Mouse (Mus musculus): Measurements from ENCODE around the gene Snx22.

The Snx22 gene

GRCm38 (mm10) chr9:66069583-66069982, at the start of gene Snx22:
Snx22 (minus strand) TSS chr9:66069719.
- peak; percentile 5 for DNase-seq (ENCODE audit: low read depth)

- peak; percentile 78 for DNase-seq (ENCODE audit: low read depth)
Observed at GRCm38 (mm10) chr9:66116890-66117289, 47.4 kb upstream of the Snx22 start.

DNA sequence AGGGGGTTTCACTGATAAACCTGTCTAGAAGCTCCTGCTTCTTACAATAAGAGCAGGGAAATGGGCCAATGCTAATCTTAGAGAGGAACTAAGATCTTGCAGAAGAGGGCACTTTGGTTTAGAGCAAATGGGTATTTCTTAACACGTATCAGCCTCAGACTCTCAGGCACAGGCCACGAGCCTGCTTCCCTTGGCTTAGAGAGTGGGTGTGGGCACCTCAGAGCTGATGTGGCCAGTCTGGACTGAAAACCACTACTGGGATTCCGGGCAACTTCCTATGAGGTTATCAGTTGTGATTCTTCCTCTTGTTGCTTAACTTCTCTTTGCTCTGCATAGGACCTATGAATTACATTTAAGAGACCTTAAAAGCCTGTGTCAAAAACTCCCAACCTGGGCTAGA, 44.8 kb upstream of the Snx22 start:
- no peak for DNase-seq (ENCODE audit: low read depth)

DNA sequence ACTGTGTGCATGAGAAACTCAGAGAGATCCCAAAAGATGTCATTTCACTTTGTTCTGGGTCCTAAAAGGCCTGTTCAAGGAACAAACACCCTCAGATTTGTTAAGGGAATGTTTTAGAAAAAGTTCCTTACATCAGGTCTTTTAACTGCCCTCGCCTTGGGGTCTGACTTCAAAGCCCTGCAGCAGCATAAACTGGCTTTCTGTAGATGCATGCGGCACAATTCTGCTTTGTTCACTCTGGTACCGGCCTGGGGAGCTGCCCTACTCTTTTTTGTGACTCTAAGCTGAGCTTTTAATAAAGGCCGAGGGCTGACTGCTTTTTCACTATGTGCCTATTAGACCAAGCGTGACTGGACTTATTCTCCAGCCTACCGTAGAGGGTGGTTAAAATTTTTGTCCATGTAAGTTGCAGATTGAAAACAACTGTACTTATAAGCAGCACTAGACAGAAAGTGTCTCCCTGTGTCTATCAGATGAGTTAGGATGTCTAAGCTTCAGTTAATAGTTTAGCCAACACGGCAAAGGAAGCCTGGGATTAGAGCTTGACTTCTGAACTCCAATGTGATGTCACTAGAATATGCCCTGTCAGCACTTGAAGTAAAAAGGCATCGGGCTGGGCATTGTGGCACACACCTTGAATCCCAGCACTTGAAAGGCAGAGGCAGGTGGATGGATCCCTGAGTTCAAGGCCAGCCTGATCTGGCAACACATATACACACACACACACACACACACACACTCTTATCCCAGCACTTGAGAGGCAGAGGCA, 41.3 kb upstream of the Snx22 start:
- DNase-seq (ENCODE audit: low read depth): no peak

DNA sequence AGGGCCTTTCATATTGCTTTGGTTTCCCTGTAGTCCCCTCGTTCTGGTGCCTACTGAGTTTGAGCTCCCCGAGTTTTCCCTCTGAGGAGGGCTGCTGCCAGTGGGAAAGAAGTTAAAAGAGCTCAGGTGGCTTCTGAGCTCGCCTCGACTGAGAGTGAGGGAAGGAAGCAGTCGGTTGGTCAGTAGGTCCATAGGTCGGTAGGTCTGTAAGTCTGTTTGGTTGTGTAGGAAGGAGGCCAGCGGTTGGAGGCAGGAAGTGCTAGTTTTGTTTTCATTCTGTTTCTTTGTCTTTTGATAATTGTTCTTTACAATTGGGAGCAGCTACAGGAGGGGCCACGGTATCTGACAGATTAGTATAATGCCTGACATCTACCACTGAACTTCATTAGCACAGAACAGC, 40.6 kb upstream of the Snx22 start:
- DNase-seq (ENCODE audit: low read depth): no peak

GRCm38 (mm10) chr9:66109574-66109973, 40.1 kb upstream of the Snx22 start:
- no peak for DNase-seq (ENCODE audit: low read depth)

DNA sequence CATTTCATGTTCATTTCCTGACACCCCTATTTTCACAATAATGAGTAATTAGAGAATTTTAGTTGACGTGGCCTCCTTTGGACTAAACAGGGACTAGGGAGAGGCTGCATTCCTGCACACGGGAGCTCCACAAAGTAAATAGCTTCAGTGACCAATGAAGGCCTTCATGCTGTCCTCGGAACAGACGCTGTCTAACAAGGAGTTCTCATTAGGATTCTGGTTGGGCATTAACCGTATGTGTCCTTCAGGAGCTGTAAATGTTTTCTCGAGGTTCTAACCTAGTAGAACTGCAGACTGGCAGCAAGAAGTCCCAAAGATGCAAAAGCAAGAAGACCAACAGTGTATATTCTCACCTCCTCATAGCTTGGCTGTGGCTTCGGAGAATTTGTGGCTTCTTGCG, 35.6 kb upstream of the Snx22 start:
- no peak for DNase-seq (ENCODE audit: low read depth)

DNA sequence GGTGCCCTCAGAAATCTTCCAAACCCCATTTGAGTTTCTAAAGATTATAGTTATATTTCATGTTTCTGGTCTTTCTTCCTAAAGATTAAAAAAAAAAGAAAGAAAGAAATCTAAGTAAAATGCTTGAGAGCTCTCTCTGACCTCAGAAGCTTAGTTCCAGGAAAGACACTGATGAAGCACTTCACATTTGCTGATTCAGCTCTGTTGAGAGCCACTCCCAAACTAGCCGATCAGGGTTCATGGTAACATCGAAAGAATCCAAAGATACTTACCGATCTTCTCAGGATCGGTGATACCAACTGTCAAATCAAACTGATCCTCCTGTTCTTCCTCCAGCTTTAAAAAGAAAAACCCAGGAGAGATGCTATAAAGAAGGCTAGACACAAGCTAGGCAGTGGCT, 35.1 kb upstream of the Snx22 start:
- no peak for DNase-seq (ENCODE audit: low read depth)

GRCm38 (mm10) chr9:66102668-66103067, 33.1 kb upstream of the Snx22 start:
- no peak for DNase-seq (ENCODE audit: low read depth)

GRCm38 (mm10) chr9:66101577-66101976, 32.1 kb upstream of the Snx22 start:
- no peak for DNase-seq (ENCODE audit: low read depth)

GRCm38 (mm10) chr9:66092664-66093063, 23.1 kb upstream of the Snx22 start:
- DNase-seq (ENCODE audit: low read depth): no peak

DNA sequence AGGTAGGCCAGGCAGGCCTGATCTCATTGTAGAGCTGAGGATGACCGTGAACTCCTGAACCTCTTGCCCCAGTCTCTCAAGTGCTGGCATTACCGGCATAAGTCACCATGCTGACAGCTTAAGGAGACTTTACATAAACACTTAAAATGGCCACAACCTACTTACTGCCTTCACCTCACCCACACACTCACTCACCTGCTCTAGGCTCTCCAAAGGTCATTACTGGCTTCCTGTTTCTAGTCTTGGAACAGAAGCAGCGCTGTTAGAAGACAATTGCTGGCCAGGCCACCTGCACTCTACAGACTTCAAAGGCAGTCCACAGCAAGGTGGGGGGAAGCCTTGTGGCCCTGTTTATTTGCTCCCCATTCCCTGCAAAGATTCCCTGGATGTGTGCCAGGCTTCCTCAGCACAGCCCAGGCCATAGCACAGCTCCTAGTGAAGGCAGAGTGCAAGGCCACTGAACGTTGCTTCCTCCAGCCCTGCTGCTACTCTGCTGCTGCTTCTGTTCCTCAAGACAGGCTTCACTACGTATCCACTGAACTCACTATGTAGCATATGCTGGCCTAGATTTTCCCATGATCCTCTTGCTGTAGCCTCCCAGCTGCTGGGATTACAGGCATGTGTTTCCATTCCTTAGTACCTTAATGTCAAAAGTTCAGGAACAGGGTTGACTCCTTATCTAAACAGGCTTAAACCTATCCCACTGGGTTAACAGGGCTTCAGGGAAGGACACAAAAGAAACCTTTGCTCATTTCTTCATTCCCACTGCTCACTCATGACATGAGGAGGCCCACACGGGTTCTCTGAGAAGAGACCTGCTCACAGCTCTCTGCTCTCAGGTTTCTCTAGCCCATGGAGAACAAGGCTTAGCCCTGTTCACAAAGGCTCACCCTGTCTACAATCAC, 22.1 kb upstream of the Snx22 start:
- DNase-seq (ENCODE audit: low read depth): no peak

GRCm38 (mm10) chr9:66090593-66091244, 21.2 kb upstream of the Snx22 start:
- DNase-seq (ENCODE audit: low read depth): no peak

- DNase-seq (ENCODE audit: low read depth): peak; percentile 74
Observed at GRCm38 (mm10) chr9:66088411-66088810, 18.9 kb upstream of the Snx22 start.

DNA sequence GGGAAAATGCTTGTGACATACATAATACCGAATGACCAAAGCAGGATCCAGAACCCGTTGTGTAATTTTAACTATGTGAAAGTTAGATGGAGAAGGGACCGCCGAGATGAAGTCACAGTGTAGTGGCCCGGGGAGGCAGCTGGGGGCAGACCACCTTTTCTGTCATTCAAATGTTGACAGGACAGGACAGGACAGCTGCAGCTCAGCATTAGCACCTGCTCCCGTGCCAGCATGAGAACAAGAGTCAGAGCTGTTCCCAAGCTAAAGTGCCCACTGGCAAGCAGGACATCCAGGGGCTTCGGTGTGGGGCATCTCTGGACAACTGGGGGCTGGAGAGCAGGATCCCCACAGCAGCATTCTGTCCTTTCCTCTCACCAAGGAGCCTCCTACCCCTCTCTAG, 17.5 kb upstream of the Snx22 start:
- no peak for DNase-seq (ENCODE audit: low read depth)

- DNase-seq (ENCODE audit: low read depth): no peak
Observed at GRCm38 (mm10) chr9:66084171-66084570, 14.7 kb upstream of the Snx22 start.

DNA sequence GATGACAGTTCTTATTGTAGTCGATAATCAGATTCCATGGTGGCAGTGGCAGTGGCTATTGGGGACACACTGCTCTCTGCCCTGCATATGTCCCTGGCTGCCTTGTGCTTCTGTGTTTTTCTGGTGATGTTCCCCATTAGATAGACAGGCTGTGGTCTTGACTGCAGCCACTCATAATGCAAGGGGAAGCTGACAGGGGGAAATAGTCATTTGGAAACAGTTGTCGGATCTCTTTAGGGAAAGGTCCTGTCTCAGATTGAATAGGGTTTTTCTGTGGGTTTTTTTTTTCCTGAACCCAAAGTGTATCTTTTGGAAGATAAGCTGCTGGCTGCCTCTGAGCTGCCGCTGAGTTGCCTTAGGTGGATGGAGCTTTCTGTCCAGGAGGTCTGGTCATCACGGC, 12.5 kb upstream of the Snx22 start:
- DNase-seq (ENCODE audit: low read depth): no peak

- no peak for DNase-seq (ENCODE audit: low read depth)
Observed at GRCm38 (mm10) chr9:66080804-66081459, 11.4 kb upstream of the Snx22 start.

- DNase-seq (ENCODE audit: low read depth): peak; percentile 5
Observed at GRCm38 (mm10) chr9:66078493-66078892, 9.0 kb upstream of the Snx22 start.

- no peak for DNase-seq (ENCODE audit: low read depth)
Observed at GRCm38 (mm10) chr9:66078072-66078471, 8.6 kb upstream of the Snx22 start.

DNA sequence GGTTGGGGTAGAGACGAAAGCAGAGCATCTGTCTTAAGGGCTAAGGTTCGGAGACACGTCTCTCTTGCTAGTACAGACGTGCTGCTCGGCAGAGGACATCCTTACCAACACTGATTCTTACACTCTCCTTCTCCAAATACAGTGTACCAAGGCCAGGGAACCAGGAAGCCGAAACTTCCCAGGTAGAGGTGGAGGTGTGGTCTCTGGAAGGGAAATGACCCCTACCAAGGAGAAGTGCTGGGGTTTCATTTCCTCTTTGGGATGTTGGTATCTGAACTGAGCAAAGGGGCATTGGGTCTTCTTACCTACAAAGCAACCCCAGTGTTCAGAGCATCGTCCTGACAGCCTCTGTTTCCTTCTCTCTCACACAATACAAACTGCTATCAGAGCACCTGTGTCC, 3.2 kb upstream of the Snx22 start:
- no peak for DNase-seq (ENCODE audit: low read depth)

DNA sequence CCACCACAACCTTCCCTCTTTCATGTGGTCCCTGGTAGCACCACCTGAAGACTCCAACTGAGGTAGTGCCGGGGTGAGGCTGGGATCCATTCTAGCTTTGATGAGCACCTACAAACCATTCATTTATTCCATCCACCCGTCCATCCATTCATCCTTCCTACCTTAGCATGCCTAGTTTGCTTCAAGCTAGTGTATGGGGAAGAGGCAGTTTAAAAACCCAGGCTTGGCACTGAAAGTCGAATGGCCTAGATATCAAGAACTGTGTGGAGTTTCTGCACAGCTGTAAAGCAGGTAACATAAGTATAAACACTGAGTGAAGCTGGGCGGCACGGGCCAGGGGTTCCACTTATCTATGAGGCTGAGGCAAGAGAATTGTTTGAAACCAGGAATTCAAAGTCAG, 632 bp upstream of the Snx22 start:
- no peak for DNase-seq (ENCODE audit: low read depth)
